Mouse (Mus musculus): Measurements from ENCODE around the gene Srsf1. TPM values are rescaled to one million over a fixed set of nuclear protein-coding genes. Genes with fewer than 3 reads are reported as not detected.
A peak's percentile ranks its signal among the peaks of the same experiment; 100 is the strongest.

Srsf1 gene
- polyA plus RNA-seq, 1 experiment from 2014 or later, result 70.7 TPM

DNA sequence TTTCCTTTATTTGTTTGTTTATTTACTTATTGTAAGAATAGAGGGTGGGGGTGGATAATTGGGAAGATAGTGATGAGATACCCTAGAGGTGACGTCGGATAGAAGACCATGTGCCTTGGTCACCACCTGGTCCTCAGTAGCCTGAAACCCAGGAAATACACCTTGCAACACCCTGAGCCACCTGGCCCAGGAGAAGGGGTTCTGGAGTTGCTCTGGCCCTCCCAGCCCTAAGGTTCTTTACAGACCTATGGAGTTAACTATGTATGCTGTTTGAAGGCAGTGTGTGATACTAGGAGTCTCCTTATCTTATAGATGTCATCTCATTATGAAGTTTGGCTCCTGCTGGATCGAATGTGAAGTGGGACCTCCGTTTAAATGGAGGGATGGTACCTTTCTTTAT is 53.0 kb downstream of the Srsf1 start:
- H3K27ac ChIP-seq (ENCODE audit: low read depth, low read length), result no peak overlapping the region
- H3K27me3 ChIP-seq (replicated peaks; ENCODE audit: control insufficient read depth, insufficient read depth, low read length), result peaks cover 8% of the 10 kb centered on the region; the same call in 1 of the 2 replicates
- peak overlapping the region; percentile 76 for H3K4me2 ChIP-seq (replicated peaks; ENCODE audit: low read depth)
- no peaks in the 10 kb centered on the region for H3K9me3 ChIP-seq (ENCODE audit: control insufficient read depth)
- H3K36me3 ChIP-seq (ENCODE audit: control insufficient read depth, insufficient read depth), result no peaks in the 10 kb centered on the region
- ATAC-seq, result no peak
- TF ChIP-seq CTCF (IDR thresholded peaks at IDR 0.05; ENCODE audit: low read depth), result no peak
- 51% methylated on average over 4 of the region's 4 CpGs for WGBS
- peak overlapping the region; percentile 71 for H3K4me3 ChIP-seq (ENCODE audit: low read depth, low read length)
- H3K4me1 ChIP-seq (replicated peaks; ENCODE audit: control insufficient read depth, insufficient read depth, low read length), result no peaks in the 10 kb centered on the region; the same call in 1 of the 2 replicates
- no peak overlapping the region for H3K9ac ChIP-seq (ENCODE audit: low read depth, low read length)

Other genes starting within 250 kb of the Srsf1 start
- 0.22 TPM in 1 of 2 replicates, not detected in the other for gene Lpo, start 219.1 kb upstream of the Srsf1 start, polyA plus RNA-seq (2015; fragmentation: Nextera tagmentation; extraction: Ambion mirVana)
- 2.4 and 2.6 TPM in 2 replicates for gene Mks1, start 194.2 kb upstream of the Srsf1 start, polyA plus RNA-seq (2015; fragmentation: Nextera tagmentation; extraction: Ambion mirVana)
- gene Epx, start 171.8 kb upstream of the Srsf1 start, polyA plus RNA-seq (2015; fragmentation: Nextera tagmentation; extraction: Ambion mirVana), result 0.16 TPM in 1 of 2 replicates, not detected in the other
- gene Olfr462, start 155.1 kb upstream of the Srsf1 start, polyA plus RNA-seq (2015; fragmentation: Nextera tagmentation; extraction: Ambion mirVana), result not detected in 2 replicates
- not detected in 2 replicates for gene Olfr463, start 150.0 kb upstream of the Srsf1 start, polyA plus RNA-seq (2015; fragmentation: Nextera tagmentation; extraction: Ambion mirVana)
- not detected in 2 replicates for gene Olfr464, start 126.4 kb upstream of the Srsf1 start, polyA plus RNA-seq (2015; fragmentation: Nextera tagmentation; extraction: Ambion mirVana)
- gene Dynll2, start 59.8 kb upstream of the Srsf1 start, polyA plus RNA-seq (2015; fragmentation: Nextera tagmentation; extraction: Ambion mirVana), result 52.4 and 57.4 TPM in 2 replicates
- 16.8 and 18.7 TPM in 2 replicates for gene Vezf1, start 20.9 kb downstream of the Srsf1 start, polyA plus RNA-seq (2015; fragmentation: Nextera tagmentation; extraction: Ambion mirVana)
- 7.1 and 10.1 TPM in 2 replicates for gene Cuedc1, start 50.7 kb downstream of the Srsf1 start, polyA plus RNA-seq (2015; fragmentation: Nextera tagmentation; extraction: Ambion mirVana)
- gene Mrps23, start 157.0 kb downstream of the Srsf1 start, polyA plus RNA-seq (2015; fragmentation: Nextera tagmentation; extraction: Ambion mirVana), result 54.1 and 59.1 TPM in 2 replicates
- gene Ccdc182, start 246.7 kb downstream of the Srsf1 start, polyA plus RNA-seq (2015; fragmentation: Nextera tagmentation; extraction: Ambion mirVana), result not detected in 2 replicates

Measured in intestine, postnatal 0 days (tissue).